Mouse (Mus musculus) liver, embryonic 14.5 days (tissue): ENCODE measurements around the gene Aasdh. TPM values are rescaled to one million over a fixed set of nuclear protein-coding genes. Genes with fewer than 3 reads are reported as not detected.
A peak's percentile ranks its signal among the peaks of the same experiment; 100 is the strongest.

ENCODE experiments used
- ATAC-seq: fragments of 200-750 bp; cut with Nextera tagmentation; 2 replicates; pipeline ENCODE4 v1.8.0; 2017; ENCODE audit warnings: moderate number of reproducible peaks, mild to moderate bottlenecking, moderate library complexity; ENCODE audit not compliant: insufficient read depth
- DNase-seq, 3 experiments: peaks; one replicate each; pipeline ENCODE4 v3.0.0-alpha.2; 2012 to 2013; ENCODE audit warnings: low read depth in 3 of 3, low spot score in 3 of 3
- H3K27ac ChIP-seq: fragments of 300-500 bp; sonication (generic); 2 replicates; pipeline ENCODE4 v1.5.1; 2014; ENCODE audit warnings: moderate library complexity, mild to moderate bottlenecking, control low read depth, inconsistent platforms
- H3K27me3 ChIP-seq: fragments of 300-500 bp; sonication (generic); 2 replicates; pipeline ENCODE4 v1.6.1; 2014; ENCODE audit warnings: mild to moderate bottlenecking, low read length, moderate library complexity; ENCODE audit not compliant: control insufficient read depth, insufficient read depth
- H3K36me3 ChIP-seq: fragments of 300-500 bp; sonication (generic); replicated peaks from 2 replicates; pipeline ENCODE4 v1.6.1; 2014; ENCODE audit warnings: low read depth; ENCODE audit not compliant: control insufficient read depth, insufficient read depth
- H3K4me1 ChIP-seq, 2 experiments: fragments of 200-500 bp in 1 of 2; fragments of 300-500 bp in 1 of 2; sonication (generic) in 1 of 2; replicated peaks; 2 replicates each; pipeline ENCODE4 v1.6.1; 2012 to 2014; ENCODE audit warnings: antibody characterized with exemption in 1 of 2, inconsistent platforms in 1 of 2, low read length in 1 of 2; ENCODE audit not compliant: control insufficient read depth in 2 of 2, insufficient read depth in 2 of 2
- H3K4me2 ChIP-seq: fragments of 300-500 bp; sonication (generic); 2 replicates; pipeline ENCODE4 v1.6.1; 2014; ENCODE audit warnings: low read depth, mild to moderate bottlenecking, control low read depth, moderate library complexity
- H3K4me3 ChIP-seq, 2 experiments: fragments of 200-500 bp in 1 of 2; fragments of 300-500 bp in 1 of 2; sonication (generic) in 1 of 2; 2 replicates each; pipeline ENCODE4 v1.5.1; 2012 to 2014; ENCODE audit warnings: low read depth in 2 of 2, low read length in 2 of 2, mild to moderate bottlenecking in 2 of 2, control low read depth in 1 of 2, inconsistent platforms in 1 of 2, moderate library complexity in 1 of 2; ENCODE audit not compliant: insufficient read depth in 1 of 2
- H3K9ac ChIP-seq: fragments of 300-500 bp; sonication (generic); replicated peaks from 2 replicates; pipeline ENCODE4 v1.6.1; 2014; ENCODE audit warnings: mild to moderate bottlenecking, control low read depth, moderate library complexity
- H3K9me3 ChIP-seq: fragments of 300-500 bp; sonication (generic); 2 replicates; pipeline ENCODE4 v1.6.1; 2016; ENCODE audit warnings: low read length, mixed read lengths; ENCODE audit not compliant: control insufficient read depth
- CTCF ChIP-seq: IDR thresholded peaks from 2 replicates; pipeline ENCODE4 v1.5.1; 2016; ENCODE audit warnings: antibody characterized with exemption, low read depth, control low read depth
- EP300 ChIP-seq: IDR thresholded peaks from 2 replicates; pipeline ENCODE4 v1.6.1; 2016; ENCODE audit warnings: antibody characterized with exemption, low read depth
- WGBS: fragments of 180-500 bp; shearing (Covaris S2); extraction: QIAGEN DNeasy Blood & Tissue Kit; methylation state at CpG from one replicate; pipeline ENCODE4 v1.1.7; 2014; ENCODE audit not compliant: insufficient replicate concordance; 5-methylcytosine and 5-hydroxymethylcytosine counted together
- polyA plus RNA-seq, 2 experiments: library from polyadenylated mRNA; depleted of rRNA in 1 of 2; stranded (reverse) in 1 of 2; unstranded in 1 of 2; fragments of >200 nt; fragmentation: Nextera tagmentation in 1 of 2; extraction: Ambion mirVana in 1 of 2; gene quantifications; 2 replicates each; pipeline versions ENCODE4 v1.2.1 to v1.2.3; 2012 to 2014

Gene Aasdh
- polyA plus RNA-seq, 2 experiments = 5.2 to 6.7 TPM

GRCm38 (mm10) chr5:76951106-76952027 lies 46.1 kb upstream of the Aasdh start, which contains the start of the genes Paics and Ppat:
Gene Paics, plus strand, starts transcription at chr5:76951307.
Gene Ppat, minus strand, starts transcription at chr5:76951578.
- DNase-seq = peak; percentile 98
- 0 out of 2 replicates have a peak, but pooled peaks have one; percentile 13 for TF ChIP-seq CTCF
- TF ChIP-seq EP300 = peak; percentile 32
- Histone ChIP-seq H3K4me2 (peak within 1 kb of the TSS; percentile 91), H3K9ac (peak within 1 kb of the TSS; percentile 89), H3K4me3 (peak within 1 kb of the TSS; percentile 88 to 89), H3K9me3 (no peaks in the 10 kb centered on the region), H3K4me1 (peaks cover 14 to 32% of the 10 kb centered on the region in 2 experiments), H3K27me3 (no peaks in the 10 kb centered on the region), H3K27ac (peak within 1 kb of the TSS; percentile 73), H3K36me3 (peaks cover 28% of the 10 kb centered on the region)
- WGBS = under 1% methylated on average over 81 of the region's 81 CpGs
- ATAC-seq = peak; percentile 90

- TF ChIP-seq CTCF (no peak), EP300 (no peak)
These were observed 45.2 kb upstream of the Aasdh start for GRCm38 (mm10) chr5:76950343-76951105.

GRCm38 (mm10) chr5:76947758-76948157 lies 42.4 kb upstream of the Aasdh start:
- DNase-seq = no peak
- H3K9me3 ChIP-seq = no peaks in the 10 kb centered on the region
- H3K27ac ChIP-seq = no peak overlapping the region
- 68% methylated on average over 4 of the region's 4 CpGs for WGBS
- H3K4me2 ChIP-seq = peak overlapping the region; percentile 15; the same call in 1 of the 2 replicates
- no peak for ATAC-seq
- H3K4me3 ChIP-seq = no peak overlapping the region
- TF ChIP-seq EP300 = no peak
- no peak for TF ChIP-seq CTCF
- H3K9ac ChIP-seq = peak overlapping the region; percentile 13
- peaks cover 8 to 16% of the 10 kb centered on the region in 2 experiments for H3K4me1 ChIP-seq
- H3K27me3 ChIP-seq = no peaks in the 10 kb centered on the region
- H3K36me3 ChIP-seq = peaks cover 16% of the 10 kb centered on the region

More at GRCm38 (mm10) chr5:76950343-76951105, 45.2 kb upstream of the Aasdh start:
- peak overlapping the region; percentile 65 to 88 for H3K4me3 ChIP-seq
- H3K9me3 ChIP-seq = no peaks in the 10 kb centered on the region
- H3K9ac ChIP-seq = peak overlapping the region; percentile 73
- H3K4me2 ChIP-seq = peak overlapping the region; percentile 91
- peak overlapping the region; percentile 38 for H3K27ac ChIP-seq
- WGBS = under 1% methylated on average over 24 of the region's 24 CpGs
- DNase-seq (no peak), ATAC-seq (peak; percentile 1; the same call in 1 of the 2 replicates)
- H3K36me3 ChIP-seq = peaks cover 28% of the 10 kb centered on the region
- H3K27me3 ChIP-seq = no peaks in the 10 kb centered on the region
- H3K4me1 ChIP-seq = peaks cover 14 to 30% of the 10 kb centered on the region in 2 experiments

GRCm38 (mm10) chr5:76947142-76947541 lies 41.8 kb upstream of the Aasdh start:
- Histone ChIP-seq H3K27ac (no peak overlapping the region), H3K4me2 (no peak overlapping the region), H3K27me3 (no peaks in the 10 kb centered on the region), H3K9me3 (no peaks in the 10 kb centered on the region), H3K4me3 (no peak overlapping the region), H3K4me1 (peaks cover 8 to 14% of the 10 kb centered on the region in 2 experiments), H3K9ac (no peak overlapping the region), H3K36me3 (peaks cover 16% of the 10 kb centered on the region)
- no peak for DNase-seq
- TF ChIP-seq EP300 (no peak), CTCF (no peak)
- WGBS = 52% methylated on average over 4 of the region's 4 CpGs
- no peak for ATAC-seq

- no peak overlapping the region for H3K27ac ChIP-seq
- ATAC-seq (no peak), DNase-seq (no peak)
- no peaks in the 10 kb centered on the region for H3K9me3 ChIP-seq
- H3K9ac ChIP-seq = no peak overlapping the region
- 70% methylated on average over 2 of the region's 2 CpGs for WGBS
- H3K27me3 ChIP-seq = no peaks in the 10 kb centered on the region
- H3K4me1 ChIP-seq = peaks cover 8 to 14% of the 10 kb centered on the region in 2 experiments
- no peak overlapping the region for H3K4me2 ChIP-seq
- TF ChIP-seq CTCF (no peak), EP300 (no peak)
- no peak overlapping the region for H3K4me3 ChIP-seq
- peaks cover 21% of the 10 kb centered on the region for H3K36me3 ChIP-seq
These were observed 40.3 kb upstream of the Aasdh start for GRCm38 (mm10) chr5:76945678-76946033.
